ENCODE assay signal across 8 mouse cellular contexts in genomic region chr11:120631726-120632448, GRCm38 (mm10). TPM values are rescaled to one million over a fixed set of nuclear protein-coding genes. Genes with fewer than 3 reads are reported as not detected.
A peak's percentile ranks its signal among the peaks of the same experiment; 100 is the strongest.
DNase-seq lines count a peak whose midpoint lies in the region; ATAC-seq and TF ChIP-seq lines count a peak whose summit lies in the region.

No protein-coding gene starts in this region.

- ATAC-seq in heart, embryonic 11.5 days (replicated peaks; ENCODE audit: insufficient number of reproducible peaks, low FRiP score, low TSS enrichment), result no peak
- no peak for ATAC-seq in forebrain, embryonic 16.5 days
- ATAC-seq in liver, embryonic 13.5 days (ENCODE audit: low read depth), result peak; percentile 36

- H3K9me3 ChIP-seq in heart, embryonic 11.5 days (replicated peaks; ENCODE audit: control insufficient read depth, low read length), result no peaks in the 10 kb centered on the region
- H3K9me3 ChIP-seq in ES-E14 (ENCODE audit: control insufficient read depth, insufficient read depth, low read depth, low read length), result no peaks in the 10 kb centered on the region
- H3K9me3 ChIP-seq in forebrain, embryonic 16.5 days (ENCODE audit: control insufficient read depth, low read length), result no peaks in the 10 kb centered on the region
- no peaks in the 10 kb centered on the region for H3K9me3 ChIP-seq in liver, embryonic 13.5 days (replicated peaks)

- peak overlapping the region; percentile 94 for H3K27ac ChIP-seq in heart, embryonic 11.5 days (ENCODE audit: low read depth, low read length)
- H3K27ac ChIP-seq in ES-E14 (ENCODE audit: insufficient read depth, low read depth, low read length, poor library complexity, severe bottlenecking), result 0 out of 2 replicates have a peak overlapping the region, but pooled peaks have one; percentile 96
- H3K27ac ChIP-seq in forebrain, embryonic 16.5 days (ENCODE audit: low read length), result no peak overlapping the region
- peak overlapping the region; percentile 100 for H3K27ac ChIP-seq in liver, embryonic 13.5 days

- peak overlapping the region; percentile 92 for H3K4me3 ChIP-seq in heart, embryonic 11.5 days (ENCODE audit: low read depth, low read length)
- peak overlapping the region; percentile 95 to 97 for H3K4me3 ChIP-seq in ES-E14 (ENCODE audit: insufficient read depth in 1 of 2, low read depth in 1 of 2, low read length in 2 of 2, poor library complexity in 1 of 2, severe bottlenecking in 1 of 2)
- peak overlapping the region; percentile 84 for H3K4me3 ChIP-seq in forebrain, embryonic 16.5 days (replicated peaks; ENCODE audit: low read length)
- H3K4me3 ChIP-seq in liver, embryonic 13.5 days (replicated peaks), result peak overlapping the region; percentile 91

- in situ Hi-C loops in ES-E14 (cut with MboI; ENCODE audit: low sequenced_read_pairs in 2 of 2, unreplicated experiment in 2 of 2), result no loop called here

- H3K9ac ChIP-seq in heart, embryonic 11.5 days (ENCODE audit: low read depth, low read length), result peak overlapping the region; percentile 90
- H3K9ac ChIP-seq in ES-E14 (ENCODE audit: insufficient read depth, low read depth, low read length, poor library complexity, severe bottlenecking), result peak overlapping the region; percentile 98
- H3K9ac ChIP-seq in forebrain, embryonic 16.5 days (replicated peaks; ENCODE audit: low read depth, low read length), result peak overlapping the region; percentile 85
- H3K9ac ChIP-seq in liver, embryonic 13.5 days, result peak overlapping the region; percentile 99

- H3K36me3 ChIP-seq in heart, embryonic 11.5 days (ENCODE audit: control insufficient read depth, insufficient read depth, low read length), result peaks cover 9% of the 10 kb centered on the region; the same call in 1 of the 2 replicates
- peaks cover 20% of the 10 kb centered on the region for H3K36me3 ChIP-seq in ES-E14 (ENCODE audit: control insufficient read depth, insufficient read depth, low read length, poor library complexity, severe bottlenecking)
- H3K36me3 ChIP-seq in forebrain, embryonic 16.5 days (ENCODE audit: control insufficient read depth, insufficient read depth), result peaks cover 6% of the 10 kb centered on the region; the same call in 1 of the 2 replicates
- H3K36me3 ChIP-seq in liver, embryonic 13.5 days, result peaks cover 25% of the 10 kb centered on the region

- no peaks in the 10 kb centered on the region for H3K27me3 ChIP-seq in heart, embryonic 11.5 days (ENCODE audit: control insufficient read depth, insufficient read depth, low read length)
- no peaks in the 10 kb centered on the region for H3K27me3 ChIP-seq in forebrain, embryonic 16.5 days (replicated peaks; ENCODE audit: control insufficient read depth, insufficient read depth, low read length)
- no peaks in the 10 kb centered on the region for H3K27me3 ChIP-seq in liver, embryonic 13.5 days

- no peak for DNase-seq in heart, postnatal 10 days
- no peak for DNase-seq in ES-E14 (ENCODE audit: low read depth, low spot score)
- DNase-seq in liver, embryonic 13.5 days, result peak; percentile 53
- DNase-seq in testis, postnatal 14 days (ENCODE audit: low spot score), result no peak
- DNase-seq in T-cell, adult 2 months (ENCODE audit: low spot score), result no peak
- DNase-seq in layer of hippocampus, adult 9-10 months (ENCODE audit: low spot score), result no peak

- peaks cover 36% of the 10 kb centered on the region for H3K4me1 ChIP-seq in heart, embryonic 11.5 days (ENCODE audit: control insufficient read depth, insufficient read depth, low read length)
- H3K4me1 ChIP-seq in ES-E14 (ENCODE audit: control insufficient read depth in 2 of 2, insufficient read depth in 2 of 2, low read length in 2 of 2, poor library complexity in 1 of 2), result peaks cover 4 to 36% of the 10 kb centered on the region in 2 experiments
- peaks cover 31% of the 10 kb centered on the region for H3K4me1 ChIP-seq in forebrain, embryonic 16.5 days (replicated peaks; ENCODE audit: control insufficient read depth, insufficient read depth, low read length)
- peaks cover 75% of the 10 kb centered on the region for H3K4me1 ChIP-seq in liver, embryonic 13.5 days (replicated peaks)

- WGBS in heart, embryonic 11.5 days (ENCODE audit: insufficient replicate concordance), result 64% methylated on average over 4 of the region's 4 CpGs
- 63% methylated on average over 4 of the region's 4 CpGs for WGBS in forebrain, embryonic 16.5 days
- WGBS in liver, embryonic 13.5 days (ENCODE audit: insufficient replicate concordance), result 36% methylated on average over 4 of the region's 4 CpGs

- intact Hi-C loops in heart, postnatal 10 days (cut with DNase I), result no loop called here

- peak overlapping the region; percentile 91 for H3K4me2 ChIP-seq in heart, embryonic 11.5 days
- peak overlapping the region; percentile 61 for H3K4me2 ChIP-seq in forebrain, embryonic 16.5 days (ENCODE audit: low read length)
- H3K4me2 ChIP-seq in liver, embryonic 13.5 days, result peak overlapping the region; percentile 85

TF ChIP-seq in ES-E14, 5 proteins besides CTCF, POLR2A, EP300 and RAD21:
- TF ChIP-seq HCFC1 (IDR thresholded peaks at IDR 0.05; ENCODE audit: borderline replicate concordance, insufficient read depth, low read length) (no peak), CHD2 (IDR thresholded peaks at IDR 0.05; ENCODE audit: low read depth, low read length) (no peak), MAFK (IDR thresholded peaks at IDR 0.05; ENCODE audit: insufficient read depth, low read depth, low read length) (0 out of 2 replicates have a peak, but pooled peaks have one; percentile 5)

RNA-seq across cellular contexts. Expression of gene Mafg, which starts 1.5 kb away (rescaled TPM):
- polyA plus RNA-seq in heart, embryonic 11.5 days (2014; fragmentation: Nextera tagmentation; extraction: Ambion mirVana), result 19.4 and 20.2 TPM in 2 replicates
- 10 to 100 TPM; 24.2 to 27.0 TPM for total RNA-seq in heart, postnatal 10 days (2021)
- 42.6 and 48.4 TPM in 2 replicates for total RNA-seq in ES-E14 (2012; rRNA removed)
- 39.9 and 40.1 TPM in 2 replicates for polyA plus RNA-seq in forebrain, embryonic 16.5 days (2015; fragmentation: Nextera tagmentation; extraction: Ambion mirVana)
- 39.8 and 40.0 TPM in 2 replicates for polyA plus RNA-seq in liver, embryonic 13.5 days (2015; fragmentation: Nextera tagmentation; extraction: Ambion mirVana)

RNA-seq across cellular contexts. Expression of gene Sirt7, which starts 6.8 kb away (rescaled TPM):
- 18.8 and 22.5 TPM in 2 replicates for polyA plus RNA-seq in heart, embryonic 11.5 days (2014; fragmentation: Nextera tagmentation; extraction: Ambion mirVana)
- total RNA-seq in heart, postnatal 10 days (2021), result 10 to 100 TPM; 11.9 to 12.5 TPM
- 29.4 and 33.2 TPM in 2 replicates for total RNA-seq in ES-E14 (2012; rRNA removed)
- 50.2 and 50.6 TPM in 2 replicates for polyA plus RNA-seq in forebrain, embryonic 16.5 days (2015; fragmentation: Nextera tagmentation; extraction: Ambion mirVana)
- polyA plus RNA-seq in liver, embryonic 13.5 days (2015; fragmentation: Nextera tagmentation; extraction: Ambion mirVana), result 33.8 and 34.3 TPM in 2 replicates

RNA-seq across cellular contexts. Expression of gene Pycr1, which starts 11.7 kb away (rescaled TPM):
- polyA plus RNA-seq in heart, embryonic 11.5 days (2014; fragmentation: Nextera tagmentation; extraction: Ambion mirVana), result 22.8 and 24.9 TPM in 2 replicates
- 1 to 10 TPM; 4.8 to 5.5 TPM for total RNA-seq in heart, postnatal 10 days (2021)
- total RNA-seq in ES-E14 (2012; rRNA removed), result 19.0 and 19.6 TPM in 2 replicates
- 34.9 and 36.5 TPM in 2 replicates for polyA plus RNA-seq in forebrain, embryonic 16.5 days (2015; fragmentation: Nextera tagmentation; extraction: Ambion mirVana)
- 6.0 and 6.9 TPM in 2 replicates for polyA plus RNA-seq in liver, embryonic 13.5 days (2015; fragmentation: Nextera tagmentation; extraction: Ambion mirVana)

RNA-seq across cellular contexts. Expression of gene Pcyt2, which starts 14.2 kb away (rescaled TPM):
- polyA plus RNA-seq in heart, embryonic 11.5 days (2014; fragmentation: Nextera tagmentation; extraction: Ambion mirVana), result 79.2 and 79.9 TPM in 2 replicates
- total RNA-seq in heart, postnatal 10 days (2021), result 10 to 100 TPM; 39.7 to 45.8 TPM
- 88.6 and 188 TPM in 2 replicates for total RNA-seq in ES-E14 (2012; rRNA removed)
- 175 and 234 TPM in 2 replicates for polyA plus RNA-seq in forebrain, embryonic 16.5 days (2015; fragmentation: Nextera tagmentation; extraction: Ambion mirVana)
- 114 and 116 TPM in 2 replicates for polyA plus RNA-seq in liver, embryonic 13.5 days (2015; fragmentation: Nextera tagmentation; extraction: Ambion mirVana)

RNA-seq across cellular contexts. Expression of gene Myadml2, which starts 16.1 kb away (rescaled TPM):
- polyA plus RNA-seq in heart, embryonic 11.5 days (2014; fragmentation: Nextera tagmentation; extraction: Ambion mirVana), result 8.1 and 12.3 TPM in 2 replicates
- total RNA-seq in heart, postnatal 10 days (2021), result 10 to 100 TPM; 38.0 to 41.6 TPM
- total RNA-seq in ES-E14 (2012; rRNA removed), result 0.63 TPM in 1 of 2 replicates, not detected in the other
- polyA plus RNA-seq in forebrain, embryonic 16.5 days (2015; fragmentation: Nextera tagmentation; extraction: Ambion mirVana), result 0.75 TPM in 1 of 2 replicates, not detected in the other
- 0.23 TPM in 1 of 2 replicates, not detected in the other for polyA plus RNA-seq in liver, embryonic 13.5 days (2015; fragmentation: Nextera tagmentation; extraction: Ambion mirVana)
